Mouse (Mus musculus) small intestine, adult 2 months (tissue): ENCODE data around the gene Mblac2.
"Not testable (repeated sequence)": the region's sequence is repeated elsewhere in the genome, so short reads cannot be mapped to it uniquely, and the experiment has no call there.

Experiments used
- CTCF ChIP-seq: fragments of 200-500 bp; IDR thresholded peaks from 2 replicates; pipeline ENCODE4 v1.5.1; 2012; ENCODE audit warnings: low read depth, mild to moderate bottlenecking, control low read depth, inconsistent platforms, low read length, moderate library complexity, mixed read lengths; ENCODE audit not compliant: insufficient replicate concordance, insufficient read length; ENCODE audit errors: extremely low read depth
- POLR2A ChIP-seq: fragments of 200-500 bp; IDR thresholded peaks from 2 replicates; pipeline ENCODE4 v1.6.1; 2012; ENCODE audit warnings: low read depth, mild to moderate bottlenecking, control low read depth, inconsistent platforms, low read length, moderate library complexity

DNA sequence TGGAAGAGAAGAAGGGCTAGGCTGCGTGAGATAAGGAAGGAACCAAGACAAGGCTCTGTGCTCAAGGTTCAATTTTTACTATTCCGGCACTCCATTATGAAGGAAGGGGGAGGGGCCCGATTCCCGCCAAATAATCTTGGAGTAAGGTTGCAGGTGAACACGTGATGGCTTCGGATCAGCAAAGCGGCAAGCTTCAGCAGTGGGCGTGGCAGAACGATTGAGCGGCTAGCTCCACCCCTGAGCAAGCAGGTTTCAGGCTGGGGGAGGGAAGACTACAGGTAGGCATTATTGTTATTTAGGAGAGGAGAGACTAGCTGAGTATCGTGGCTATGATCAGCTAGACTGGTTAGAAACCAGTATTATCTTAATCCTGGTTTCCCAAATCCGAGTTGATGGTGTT, 17.0 kb downstream of the Mblac2 start:
- not testable (repeated sequence) for TF ChIP-seq CTCF, POLR2A
